Mouse (Mus musculus) liver, postnatal 0 days (tissue): Measurements from ENCODE around the gene Vps37c.

Experiments used
- CTCF ChIP-seq: sonication (generic); IDR thresholded peaks from 2 replicates; pipeline ENCODE4 v1.5.1; 2016; ENCODE audit warnings: antibody characterized with exemption, low read depth
- EP300 ChIP-seq: IDR thresholded peaks from 2 replicates; pipeline ENCODE4 v1.6.1; 2016; ENCODE audit warnings: antibody characterized with exemption, low read depth, mild to moderate bottlenecking

- no peak for TF ChIP-seq CTCF
- no peak for TF ChIP-seq EP300
Measured at GRCm38 (mm10) chr19:10723649-10724048, 35.1 kb downstream of the Vps37c start.
